Mouse (Mus musculus): ENCODE measurements at regions not wholly inside any gene's neighbourhood (a gene's known extent, or its start where the extent isn't known, plus 50 kb on each side); places are given as distances from the start of the nearest gene placed in this dataset.

GRCm38 (mm10) chr17:80841903-80842302, 102.5 kb upstream of the Tmem178 start:
- TF ChIP-seq MAX (IDR thresholded peaks at IDR 0.05) (no peak), CTCF (IDR thresholded peaks at IDR 0.05; ENCODE audit: control insufficient read depth, insufficient read depth, insufficient read length) (no peak), MYOG (IDR thresholded peaks at IDR 0.05; ENCODE audit: control insufficient read depth, extremely low read depth, insufficient read length) (no peak), USF1 (IDR thresholded peaks at IDR 0.05; ENCODE audit: low read depth) (no peak), MYOD1 (IDR thresholded peaks at IDR 0.05; ENCODE audit: control insufficient read depth, insufficient read length, low read depth) (no peak), CEBPB (IDR thresholded peaks at IDR 0.05; ENCODE audit: low read depth) (no peak)

Data from C2C12 (cell line).